Mouse (Mus musculus) cerebellum, postnatal 14 days (tissue): ENCODE measurements around the gene Tppp.
"Not testable (repeated sequence)": the region's sequence is repeated elsewhere in the genome, so short reads cannot be mapped to it uniquely, and the experiment has no call there.

ENCODE experiments used
- DNase-seq, 2 experiments: peaks; one replicate each; pipeline ENCODE4 v3.0.0; 2021; ENCODE audit warnings: mixed read lengths in 2 of 2

Tppp gene

DNA sequence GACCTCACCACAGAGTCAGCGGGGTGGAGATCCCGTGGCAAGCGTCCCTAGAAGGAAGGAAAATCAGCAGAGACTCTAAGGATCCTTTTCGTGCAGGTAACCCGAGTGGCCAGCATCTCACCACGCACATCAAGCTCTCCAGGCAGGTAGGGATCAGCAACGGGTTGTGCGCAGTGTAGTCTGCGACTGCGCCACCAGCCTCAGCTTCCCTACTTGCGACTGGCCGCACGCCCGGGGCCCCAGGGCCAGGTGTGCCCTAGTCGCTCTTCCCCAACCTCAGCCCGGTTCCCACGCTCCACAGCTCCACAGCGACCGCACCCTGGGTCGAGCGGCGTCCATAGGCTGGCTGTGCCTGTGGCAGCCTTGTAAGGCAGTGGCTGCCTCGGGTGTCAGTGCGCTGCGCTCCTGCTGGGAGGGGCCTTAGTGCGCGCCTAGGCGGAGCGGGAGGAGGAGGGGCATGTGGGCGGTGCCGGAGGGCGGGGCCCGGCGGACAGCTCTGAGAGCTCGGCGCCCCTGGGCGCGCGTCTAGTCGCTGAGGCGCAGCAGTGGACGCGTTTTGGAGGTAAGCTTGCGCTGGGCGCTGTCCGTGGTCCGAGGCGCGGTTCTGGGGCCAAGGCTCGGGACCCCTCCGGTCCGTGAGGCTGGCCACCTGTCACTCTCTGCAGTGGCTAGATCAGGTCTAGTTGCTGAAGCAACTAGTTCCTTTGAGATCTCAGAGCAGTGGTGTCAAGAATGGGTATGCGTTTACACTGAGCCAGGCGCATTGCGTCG lies at the start of gene Tppp:
Tppp (plus strand) TSS at position 460 of the 771 bp plus-strand sequence.
- DNase-seq: peak; percentile 91 to 94

DNA sequence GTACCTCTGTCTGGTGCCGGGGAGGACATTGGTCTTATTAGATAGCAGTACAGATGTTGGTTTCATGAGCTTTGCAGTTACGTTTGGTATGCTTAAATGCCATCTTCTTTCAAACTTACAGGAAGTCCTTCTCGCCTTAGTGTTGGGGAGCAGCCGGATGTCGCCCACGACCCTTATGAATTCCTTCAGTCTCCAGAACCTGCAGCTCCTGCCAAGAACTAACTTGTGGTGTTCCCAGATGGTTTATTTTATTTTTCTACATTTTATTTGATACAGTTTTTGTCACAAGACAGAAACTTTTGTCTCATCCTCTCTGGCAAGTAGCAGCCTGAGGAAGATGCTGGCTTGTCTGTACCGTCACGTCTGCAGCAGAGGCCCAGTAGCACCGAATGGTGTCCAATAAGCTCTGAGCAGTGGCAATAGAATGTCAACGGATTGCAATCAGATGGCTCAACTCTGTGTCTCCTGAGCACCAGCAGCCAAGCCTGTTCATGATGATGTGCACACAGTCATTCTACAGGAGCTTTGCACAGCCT lies 49.0 kb upstream of the Tppp start:
- DNase-seq: no peak

GRCm38 (mm10) chr13:73961177-73961576 lies 48.0 kb upstream of the Tppp start:
- DNase-seq: no peak

DNA sequence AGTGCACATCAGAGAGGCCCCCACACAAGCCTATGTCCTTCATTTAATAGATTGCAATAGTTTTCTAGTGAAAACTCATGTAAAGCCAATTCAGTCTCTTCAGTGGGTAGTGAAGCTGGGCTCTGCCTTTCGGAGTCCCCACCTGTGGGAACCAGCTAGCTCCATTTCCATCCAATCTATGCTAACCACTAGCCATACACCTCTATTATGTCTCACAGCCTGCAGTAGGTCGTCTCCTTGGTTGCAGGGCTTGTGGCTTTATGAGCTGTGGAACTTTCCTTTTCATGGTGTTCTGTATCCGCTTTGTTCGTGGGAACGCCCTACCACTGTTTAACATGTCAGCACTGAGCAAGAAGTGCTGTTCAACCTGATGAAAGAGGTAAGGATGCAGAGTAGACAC lies 45.7 kb upstream of the Tppp start, which contains the start of gene Zdhhc11:
Zdhhc11 (plus strand) TSS at position 301 of the 400 bp plus-strand sequence.
- DNase-seq: no peak

DNA sequence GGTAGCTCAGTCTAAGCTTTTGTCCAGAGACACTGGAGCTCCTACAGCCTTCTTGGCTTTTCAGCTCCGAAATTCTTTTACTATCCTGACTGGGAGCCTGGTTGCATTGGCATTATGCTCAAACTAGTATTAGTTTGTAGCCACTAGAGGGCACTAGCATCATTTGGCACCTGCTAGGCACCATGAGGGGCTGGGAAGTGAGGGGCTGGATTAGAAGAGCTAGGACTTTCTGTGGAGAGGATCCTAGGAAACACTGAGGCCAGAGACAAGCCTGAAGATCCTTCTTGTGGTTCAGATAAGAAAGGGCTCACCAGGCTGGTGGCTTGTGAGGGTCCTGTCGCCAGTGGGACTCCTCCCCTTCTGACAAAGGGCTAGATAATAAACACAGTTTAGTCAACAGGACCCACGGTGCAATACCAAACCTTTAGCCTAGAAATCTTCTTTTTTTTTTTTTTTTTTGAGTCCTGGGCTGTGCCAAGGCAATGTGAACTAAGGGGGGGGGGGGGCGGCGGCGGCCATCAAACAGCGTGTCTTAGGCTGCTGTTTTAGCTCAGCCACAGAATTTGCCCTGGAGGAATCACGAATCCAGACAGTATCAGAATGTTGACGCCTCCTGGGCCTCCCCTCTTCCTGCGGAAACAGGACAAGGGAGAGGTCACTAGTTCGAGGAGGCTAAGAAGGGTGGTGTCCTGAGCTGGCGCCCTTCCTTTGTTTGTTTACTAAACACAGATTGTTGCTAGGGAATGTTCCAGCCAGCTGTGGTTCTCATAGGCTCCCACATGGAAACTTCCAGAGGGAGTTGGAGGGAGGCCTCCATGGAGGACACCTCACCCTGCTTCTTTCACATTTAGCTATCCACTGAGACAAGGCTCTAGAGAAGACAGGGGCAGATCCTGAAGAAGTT lies 38.4 kb upstream of the Tppp start:
- DNase-seq: peak; percentile 82 to 84

DNA sequence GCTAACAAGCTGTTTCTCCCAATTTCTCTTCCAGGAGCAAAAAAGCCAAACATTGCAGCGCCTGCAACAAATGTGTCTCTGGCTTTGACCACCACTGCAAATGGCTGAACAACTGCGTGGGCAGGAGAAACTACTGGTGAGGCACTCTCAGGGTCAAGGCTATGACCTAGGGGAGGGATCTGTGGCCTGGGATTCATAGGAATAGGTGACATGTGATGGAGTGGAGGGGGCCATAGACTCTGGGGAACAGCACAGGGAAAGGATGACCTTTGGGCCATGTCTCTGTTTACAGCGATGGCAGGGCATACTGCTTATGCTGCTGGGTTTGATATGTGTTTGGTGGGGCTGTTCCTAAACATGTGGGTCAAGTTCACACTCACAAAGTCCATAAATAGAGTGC lies 34.7 kb upstream of the Tppp start:
- DNase-seq: no peak

DNA sequence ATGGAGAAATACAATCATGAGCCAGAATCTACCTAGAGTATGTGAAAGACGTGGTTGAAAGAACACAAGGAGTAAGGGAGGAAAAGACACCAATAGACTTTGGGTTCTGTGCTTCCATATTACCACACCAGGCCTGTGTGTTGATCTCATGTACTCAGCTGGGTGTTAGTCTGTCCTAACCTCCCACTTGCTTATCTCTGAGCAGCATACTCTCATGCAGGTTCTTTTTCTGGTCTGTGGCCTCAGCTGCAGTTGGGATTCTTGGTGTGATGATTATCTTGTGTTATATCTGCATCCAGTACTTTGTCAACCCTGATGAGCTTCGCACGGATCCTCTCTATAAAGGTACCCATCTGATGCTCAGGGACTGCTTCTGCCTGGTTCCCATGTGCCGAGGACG lies 32.3 kb upstream of the Tppp start:
- no peak for DNase-seq

DNA sequence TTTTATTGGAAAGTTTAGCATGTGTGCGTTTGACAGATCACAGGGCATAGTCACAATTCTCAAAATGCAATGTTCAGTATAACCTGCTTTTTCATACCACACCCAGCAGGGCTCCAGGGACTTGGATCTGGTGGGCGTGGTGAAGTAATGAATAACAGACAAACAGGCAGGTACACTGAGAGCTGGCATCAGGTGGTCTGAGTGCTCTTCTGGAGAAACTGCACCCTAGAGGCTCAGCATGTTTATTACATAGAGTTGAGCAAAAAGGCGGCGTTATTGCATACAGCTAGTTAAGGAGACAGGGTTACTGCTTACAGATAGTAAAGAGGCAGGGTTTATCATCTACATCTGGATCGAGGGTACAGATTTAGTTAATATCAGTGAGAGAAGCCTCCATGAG lies 18.9 kb upstream of the Tppp start:
- DNase-seq: no peak

- no peak for DNase-seq
Measured at GRCm38 (mm10) chr13:73990761-73991160, 18.4 kb upstream of the Tppp start.

DNA sequence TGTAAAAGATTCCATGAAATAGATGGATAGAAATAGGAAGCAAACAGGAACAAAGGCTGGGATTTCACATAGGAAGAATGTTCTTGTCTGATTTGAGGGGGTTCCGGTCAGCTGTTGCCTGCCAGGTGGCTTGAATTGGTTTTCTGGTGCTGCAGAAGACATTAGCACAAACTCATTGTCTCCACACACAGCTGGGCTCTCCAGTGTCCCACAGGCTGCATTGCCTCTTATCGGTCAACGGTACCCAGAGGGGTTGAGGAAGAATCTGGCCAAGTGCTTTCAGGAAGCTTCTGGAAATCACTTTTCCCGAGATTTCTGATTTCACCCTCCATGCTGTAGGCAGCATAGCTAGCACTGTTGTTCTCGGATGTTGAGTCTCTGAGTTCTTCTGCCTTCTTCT lies 17.9 kb upstream of the Tppp start:
- DNase-seq: no peak

DNA sequence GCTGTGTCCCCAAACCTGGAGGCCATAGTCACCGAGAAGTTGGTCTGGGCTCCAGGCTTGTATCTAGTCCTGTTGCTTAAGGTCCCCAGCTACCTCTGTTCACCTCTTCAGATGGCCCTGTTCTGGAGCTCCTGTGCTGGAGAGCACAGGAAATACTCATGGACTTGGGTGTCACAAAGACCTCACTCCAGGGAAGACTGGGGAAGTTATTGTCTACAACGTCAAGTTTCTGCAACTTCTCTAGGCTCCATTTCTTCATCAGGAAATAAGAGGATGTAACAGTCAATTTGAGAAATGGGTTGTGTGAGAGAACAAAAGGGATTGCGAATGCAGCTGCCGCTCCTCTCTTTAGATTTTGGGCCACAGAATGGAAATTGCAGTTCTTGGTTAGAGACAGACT lies 12.8 kb upstream of the Tppp start:
- no peak for DNase-seq

GRCm38 (mm10) chr13:74000519-74000918 lies 8.7 kb upstream of the Tppp start:
- DNase-seq: no peak

- no peak for DNase-seq
Measured at GRCm38 (mm10) chr13:74000961-74001360, 8.2 kb upstream of the Tppp start.

DNA sequence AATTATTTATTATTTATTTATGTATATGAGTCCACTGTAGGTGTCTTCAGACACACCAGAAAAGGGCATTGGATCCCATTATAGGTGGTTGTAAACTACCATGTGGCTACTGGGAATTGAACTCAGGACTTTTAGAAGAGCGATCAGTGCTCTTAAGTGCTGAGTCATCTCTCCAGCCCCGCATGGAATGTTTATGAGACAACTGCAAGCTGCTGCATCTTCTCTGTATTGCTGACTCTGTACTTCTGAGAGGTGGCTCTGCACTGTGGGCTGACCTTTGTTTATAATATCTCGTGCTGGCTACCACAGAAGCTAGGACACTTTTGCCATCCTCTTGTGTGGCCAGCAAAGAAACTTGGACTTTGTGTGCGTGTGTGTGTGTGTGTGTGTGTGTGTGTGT lies 7.7 kb upstream of the Tppp start:
- no peak for DNase-seq

DNA sequence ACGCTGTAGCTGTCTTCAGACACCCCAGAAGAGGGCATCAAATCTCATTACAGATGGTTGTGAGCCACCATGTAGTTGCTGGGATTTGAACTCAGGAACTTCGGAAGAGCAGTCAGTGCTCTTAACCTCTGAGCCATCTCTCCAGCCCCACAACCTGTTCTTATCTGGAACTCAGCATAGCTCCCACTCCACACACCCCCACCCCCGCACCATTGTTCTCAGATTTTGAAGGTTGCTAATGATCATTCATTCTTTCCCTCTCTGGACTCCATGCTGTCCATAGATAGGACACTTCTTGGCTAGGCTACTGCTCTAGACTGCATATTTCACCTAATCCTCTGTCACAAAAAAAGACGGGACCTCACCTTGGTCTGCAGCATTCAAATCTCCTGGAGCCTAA lies 2.3 kb upstream of the Tppp start:
- DNase-seq: not testable (repeated sequence)

DNA sequence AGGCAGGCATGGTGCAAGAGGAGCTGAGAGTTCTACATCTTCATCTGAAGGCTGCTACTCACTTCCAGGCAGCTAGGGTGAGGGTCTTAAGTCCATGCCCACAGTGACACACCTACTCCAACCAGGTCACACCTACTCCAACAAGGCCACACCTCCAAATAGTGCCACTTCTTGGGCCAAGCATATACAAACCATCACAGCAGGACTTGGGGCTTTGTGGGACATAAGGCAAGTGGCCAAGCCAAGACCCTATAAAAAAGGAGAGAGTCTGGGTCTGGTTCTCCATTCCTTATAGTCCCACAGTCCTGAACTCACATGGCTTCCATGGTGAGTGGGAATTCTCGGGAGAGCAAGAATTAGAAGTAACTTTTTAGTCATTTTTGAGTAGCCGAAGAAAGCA lies 991 bp upstream of the Tppp start:
- not testable (repeated sequence) for DNase-seq

DNA sequence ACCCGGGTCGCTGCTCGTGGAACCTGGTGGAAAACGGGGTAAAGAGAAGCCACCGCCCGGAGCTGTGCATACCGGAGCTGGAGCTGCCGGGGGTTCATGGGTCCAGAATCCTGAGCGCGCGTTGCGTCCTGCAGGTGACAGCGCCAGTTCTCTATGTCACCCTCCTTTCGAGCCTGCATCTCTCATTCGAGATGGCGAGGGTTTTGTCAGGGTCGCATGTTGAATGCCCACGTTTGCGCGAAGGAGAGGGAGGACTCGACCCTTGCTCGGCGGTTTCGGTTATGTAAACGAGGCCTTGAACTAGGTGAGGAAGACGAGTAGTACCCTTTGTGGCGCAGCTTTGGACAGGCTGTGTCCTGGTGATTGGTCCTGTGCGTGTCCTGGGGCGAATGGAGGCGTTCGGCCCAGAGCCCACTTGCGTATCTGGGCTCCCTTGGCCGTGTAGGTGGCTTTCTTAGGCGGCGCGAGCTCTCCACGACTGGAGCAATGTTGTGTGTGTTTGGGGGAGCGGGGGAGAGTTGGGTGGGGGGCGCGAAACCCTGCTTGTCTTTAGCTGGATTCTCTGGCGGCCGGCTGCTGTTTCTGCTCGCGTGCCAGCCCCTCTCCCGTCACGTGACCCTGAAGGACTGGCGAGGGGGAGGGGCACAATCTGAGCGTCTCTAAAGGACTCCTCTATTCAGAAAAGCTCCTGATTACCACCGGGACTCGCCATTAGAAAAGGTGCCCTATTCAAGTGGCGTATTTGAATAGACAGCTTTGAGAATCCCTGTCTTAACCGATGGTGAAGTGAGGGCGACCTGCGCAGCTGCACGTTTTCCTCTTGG lies 796 bp downstream of the Tppp start:
- DNase-seq: peak; percentile 89 to 92

DNA sequence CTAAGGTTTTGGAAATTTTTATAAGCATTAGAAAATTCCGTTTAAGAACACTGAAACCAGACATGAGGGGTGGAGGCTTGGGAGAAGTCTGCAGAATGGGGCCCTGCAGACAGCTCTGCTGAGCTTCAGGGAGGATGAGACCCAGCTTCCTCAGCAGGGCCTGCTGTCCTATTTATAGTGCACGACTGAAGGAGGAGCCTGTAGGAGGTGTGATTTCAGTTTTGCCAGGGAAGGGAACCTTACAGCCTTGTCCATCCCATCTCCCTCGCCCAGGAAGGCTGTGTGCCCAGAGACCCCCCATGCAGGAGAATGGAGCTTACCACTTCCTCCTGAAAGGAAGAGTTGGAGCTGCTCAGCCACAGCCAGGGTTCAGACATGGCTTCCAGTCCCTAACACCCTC lies 1.5 kb downstream of the Tppp start:
- peak; percentile 63 to 64 for DNase-seq

DNA sequence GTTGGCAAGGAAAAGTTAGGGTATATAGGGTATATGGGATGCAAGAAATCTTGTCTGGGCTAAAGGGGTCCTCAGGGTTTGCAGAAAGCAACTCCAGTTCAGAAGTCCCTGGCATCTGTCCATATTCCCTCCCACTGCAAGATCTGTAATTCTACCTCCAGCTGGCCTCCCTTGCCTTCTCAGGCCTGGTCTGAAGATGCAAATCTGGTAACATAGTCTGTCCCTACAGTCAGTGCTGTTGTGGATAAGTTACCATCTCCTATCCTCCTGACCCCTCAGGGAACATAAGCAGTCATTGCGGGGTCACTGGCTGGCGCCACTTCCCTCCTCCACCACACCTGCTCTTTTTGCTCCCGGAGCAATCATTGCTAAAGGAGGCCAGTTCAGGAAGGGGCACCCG lies 6.7 kb downstream of the Tppp start:
- no peak for DNase-seq

- DNase-seq: no peak
Measured at GRCm38 (mm10) chr13:74017426-74017825, 8.2 kb downstream of the Tppp start.

GRCm38 (mm10) chr13:74019006-74019405 lies 9.8 kb downstream of the Tppp start:
- not testable (repeated sequence) for DNase-seq
